Mouse (Mus musculus) midbrain, embryonic 15.5 days (tissue): ENCODE data around the gene Ppp1r13l. TPM values are rescaled to one million over a fixed set of nuclear protein-coding genes. Genes with fewer than 3 reads are reported as not detected.
A peak's percentile ranks its signal among the peaks of the same experiment; 100 is the strongest.

ENCODE experiments used
- ATAC-seq: fragments of 200-750 bp; cut with Nextera tagmentation; replicated peaks from 2 replicates; pipeline ENCODE4 v1.8.0; 2017; ENCODE audit warnings: moderate TSS enrichment
- H3K27ac ChIP-seq: fragments of 300-500 bp; sonication (generic); 2 replicates; pipeline ENCODE4 v1.5.1; 2015; ENCODE audit warnings: mild to moderate bottlenecking, inconsistent platforms
- H3K27me3 ChIP-seq: fragments of 300-500 bp; sonication (generic); replicated peaks from 2 replicates; pipeline ENCODE4 v1.6.1; 2015; ENCODE audit warnings: inconsistent platforms
- H3K36me3 ChIP-seq: fragments of 300-500 bp; sonication (generic); replicated peaks from 2 replicates; pipeline ENCODE4 v1.6.1; 2015; ENCODE audit warnings: inconsistent platforms
- H3K4me1 ChIP-seq: fragments of 300-500 bp; sonication (generic); 2 replicates; pipeline ENCODE4 v1.6.1; 2015; ENCODE audit warnings: inconsistent platforms
- H3K4me2 ChIP-seq: fragments of 300-500 bp; sonication (generic); 2 replicates; pipeline ENCODE4 v1.6.1; 2015; ENCODE audit warnings: inconsistent platforms, mild to moderate bottlenecking, moderate library complexity
- H3K4me3 ChIP-seq: fragments of 300-500 bp; sonication (generic); 2 replicates; pipeline ENCODE4 v1.5.1; 2015; ENCODE audit warnings: mild to moderate bottlenecking, inconsistent platforms
- H3K9ac ChIP-seq: fragments of 300-500 bp; sonication (generic); 2 replicates; pipeline ENCODE4 v1.6.1; 2015; ENCODE audit warnings: mild to moderate bottlenecking, inconsistent platforms
- H3K9me3 ChIP-seq: fragments of 300-500 bp; sonication (generic); 2 replicates; pipeline ENCODE4 v1.6.1; 2016; ENCODE audit warnings: inconsistent platforms
- WGBS: fragments of 180-500 bp; shearing (Covaris S2); methylation state at CpG from one replicate; pipeline ENCODE4 v1.1.7; 2015; ENCODE audit warnings: mixed read lengths; 5-methylcytosine and 5-hydroxymethylcytosine counted together
- polyA plus RNA-seq: library from polyadenylated mRNA; unstranded; fragments of >200 nt; fragmentation: Nextera tagmentation; extraction: Ambion mirVana; gene quantifications from 2 replicates; pipeline ENCODE4 v1.2.1, GENCODE M21; 2015

Gene Ppp1r13l
- polyA plus RNA-seq, 1 experiment from 2014 or later = 2.5 TPM

- ATAC-seq = no peak
- no peak overlapping the region for H3K4me3 ChIP-seq
- 90% methylated on average over 11 of the region's 11 CpGs for WGBS
- peaks cover 28% of the 10 kb centered on the region for H3K4me1 ChIP-seq
- H3K27me3 ChIP-seq = no peaks in the 10 kb centered on the region
- no peak overlapping the region for H3K9ac ChIP-seq
- no peak overlapping the region for H3K4me2 ChIP-seq
- no peaks in the 10 kb centered on the region for H3K9me3 ChIP-seq
- no peak overlapping the region for H3K27ac ChIP-seq
- H3K36me3 ChIP-seq = no peaks in the 10 kb centered on the region
Observed at GRCm38 (mm10) chr7:19324221-19324620, 35.3 kb upstream of the Ppp1r13l start.

- Histone ChIP-seq H3K9me3 (no peaks in the 10 kb centered on the region), H3K27ac (no peak overlapping the region), H3K4me3 (no peak overlapping the region), H3K4me2 (no peak overlapping the region), H3K27me3 (no peaks in the 10 kb centered on the region), H3K4me1 (peaks cover 18% of the 10 kb centered on the region), H3K36me3 (no peaks in the 10 kb centered on the region), H3K9ac (no peak overlapping the region)
- ATAC-seq = no peak
- WGBS = 74% methylated on average over 21 of the region's 21 CpGs
Observed at GRCm38 (mm10) chr7:19325262-19326199, 34.0 kb upstream of the Ppp1r13l start.

GRCm38 (mm10) chr7:19326359-19326758 lies 33.2 kb upstream of the Ppp1r13l start:
- WGBS = under 1% methylated on average over 19 of the region's 20 CpGs
- ATAC-seq = 0 out of 2 replicates have a peak, but pooled peaks have one; percentile 13
- no peak overlapping the region for H3K9ac ChIP-seq
- H3K36me3 ChIP-seq = no peaks in the 10 kb centered on the region
- peak overlapping the region; percentile 37 for H3K4me3 ChIP-seq
- peak overlapping the region; percentile 67 for H3K4me2 ChIP-seq
- no peaks in the 10 kb centered on the region for H3K9me3 ChIP-seq
- H3K4me1 ChIP-seq = peaks cover 16% of the 10 kb centered on the region
- no peaks in the 10 kb centered on the region for H3K27me3 ChIP-seq
- H3K27ac ChIP-seq = peak overlapping the region; percentile 50

GRCm38 (mm10) chr7:19327128-19327527 lies 32.4 kb upstream of the Ppp1r13l start:
- peak overlapping the region; percentile 37 for H3K4me3 ChIP-seq
- no peaks in the 10 kb centered on the region for H3K9me3 ChIP-seq
- peak overlapping the region; percentile 67 for H3K4me2 ChIP-seq
- no peaks in the 10 kb centered on the region for H3K36me3 ChIP-seq
- peak overlapping the region; percentile 7; the same call in 1 of the 2 replicates for H3K9ac ChIP-seq
- ATAC-seq = peak; percentile 43; the same call in 1 of the 2 replicates
- H3K4me1 ChIP-seq = peaks cover 16% of the 10 kb centered on the region
- no peaks in the 10 kb centered on the region for H3K27me3 ChIP-seq
- peak overlapping the region; percentile 50; the same call in 1 of the 2 replicates for H3K27ac ChIP-seq
- WGBS = under 1% methylated on average over 22 of the region's 22 CpGs

GRCm38 (mm10) chr7:19327782-19328181 lies 31.8 kb upstream of the Ppp1r13l start:
- no peak overlapping the region for H3K9ac ChIP-seq
- 83% methylated on average over 5 of the region's 5 CpGs for WGBS
- peaks cover 21% of the 10 kb centered on the region for H3K4me1 ChIP-seq
- no peak overlapping the region for H3K27ac ChIP-seq
- no peaks in the 10 kb centered on the region for H3K9me3 ChIP-seq
- no peak for ATAC-seq
- peak overlapping the region; percentile 67; the same call in 1 of the 2 replicates for H3K4me2 ChIP-seq
- no peaks in the 10 kb centered on the region for H3K36me3 ChIP-seq
- H3K27me3 ChIP-seq = no peaks in the 10 kb centered on the region
- H3K4me3 ChIP-seq = no peak overlapping the region

- Histone ChIP-seq H3K9me3 (no peaks in the 10 kb centered on the region), H3K27me3 (no peaks in the 10 kb centered on the region), H3K4me1 (peaks cover 23% of the 10 kb centered on the region), H3K36me3 (no peaks in the 10 kb centered on the region), H3K27ac (no peak overlapping the region), H3K9ac (no peak overlapping the region), H3K4me2 (no peak overlapping the region), H3K4me3 (no peak overlapping the region)
- no peak for ATAC-seq
Observed at GRCm38 (mm10) chr7:19328425-19328824, 31.1 kb upstream of the Ppp1r13l start.

GRCm38 (mm10) chr7:19331910-19332309 lies 27.6 kb upstream of the Ppp1r13l start:
- Histone ChIP-seq H3K36me3 (no peaks in the 10 kb centered on the region), H3K27ac (no peak overlapping the region), H3K4me2 (peak overlapping the region; percentile 94), H3K9me3 (no peaks in the 10 kb centered on the region), H3K4me3 (no peak overlapping the region), H3K4me1 (peaks cover 18% of the 10 kb centered on the region), H3K27me3 (no peaks in the 10 kb centered on the region), H3K9ac (no peak overlapping the region)
- ATAC-seq = no peak
- 60% methylated on average over 2 of the region's 2 CpGs for WGBS

GRCm38 (mm10) chr7:19332709-19333352 lies 26.7 kb upstream of the Ppp1r13l start:
- Histone ChIP-seq H3K4me1 (peaks cover 11% of the 10 kb centered on the region), H3K27ac (peak overlapping the region; percentile 87), H3K27me3 (no peaks in the 10 kb centered on the region), H3K9me3 (no peaks in the 10 kb centered on the region), H3K36me3 (no peaks in the 10 kb centered on the region), H3K4me2 (peak overlapping the region; percentile 94), H3K9ac (peak overlapping the region; percentile 94), H3K4me3 (peak overlapping the region; percentile 88)
- under 1% methylated on average over 52 of the region's 52 CpGs for WGBS
- ATAC-seq = peak; percentile 61

- H3K27ac ChIP-seq = no peak overlapping the region
- H3K9me3 ChIP-seq = no peaks in the 10 kb centered on the region
- no peaks in the 10 kb centered on the region for H3K27me3 ChIP-seq
- 34% methylated on average over 3 of the region's 3 CpGs for WGBS
- no peak overlapping the region for H3K4me3 ChIP-seq
- no peak overlapping the region for H3K9ac ChIP-seq
- H3K4me1 ChIP-seq = peaks cover 11% of the 10 kb centered on the region
- no peak for ATAC-seq
- H3K4me2 ChIP-seq = no peak overlapping the region
- H3K36me3 ChIP-seq = no peaks in the 10 kb centered on the region
Observed at GRCm38 (mm10) chr7:19335583-19335982, 24.0 kb upstream of the Ppp1r13l start.

- ATAC-seq = no peak
- no peaks in the 10 kb centered on the region for H3K36me3 ChIP-seq
- H3K27ac ChIP-seq = no peak overlapping the region
- H3K9ac ChIP-seq = no peak overlapping the region
- H3K4me3 ChIP-seq = no peak overlapping the region
- H3K4me2 ChIP-seq = no peak overlapping the region
- H3K4me1 ChIP-seq = peaks cover 20% of the 10 kb centered on the region
- H3K27me3 ChIP-seq = peaks cover 11% of the 10 kb centered on the region
- H3K9me3 ChIP-seq = no peaks in the 10 kb centered on the region
- 64% methylated on average over 10 of the region's 10 CpGs for WGBS
Observed at GRCm38 (mm10) chr7:19337122-19337521, 22.4 kb upstream of the Ppp1r13l start.

GRCm38 (mm10) chr7:19338060-19338459 lies 21.5 kb upstream of the Ppp1r13l start:
- Histone ChIP-seq H3K27me3 (peaks cover 13% of the 10 kb centered on the region), H3K4me3 (no peak overlapping the region), H3K9ac (no peak overlapping the region), H3K4me2 (no peak overlapping the region), H3K27ac (no peak overlapping the region), H3K4me1 (peaks cover 20% of the 10 kb centered on the region), H3K9me3 (no peaks in the 10 kb centered on the region), H3K36me3 (no peaks in the 10 kb centered on the region)
- ATAC-seq = no peak
- WGBS = 69% methylated on average over 2 of the region's 2 CpGs

- no peak overlapping the region for H3K27ac ChIP-seq
- H3K4me1 ChIP-seq = peaks cover 19% of the 10 kb centered on the region
- no peak overlapping the region for H3K9ac ChIP-seq
- no peak overlapping the region for H3K4me2 ChIP-seq
- peaks cover 13% of the 10 kb centered on the region for H3K27me3 ChIP-seq
- no peak for ATAC-seq
- 76% methylated on average over 7 of the region's 7 CpGs for WGBS
- no peaks in the 10 kb centered on the region for H3K9me3 ChIP-seq
- H3K4me3 ChIP-seq = no peak overlapping the region
- no peaks in the 10 kb centered on the region for H3K36me3 ChIP-seq
Observed at GRCm38 (mm10) chr7:19338596-19338995, 21.0 kb upstream of the Ppp1r13l start.
